Mouse (Mus musculus): ENCODE results near the gene Ube2l6. TPM values are rescaled to one million over a fixed set of nuclear protein-coding genes. Genes with fewer than 3 reads are reported as not detected.

Gene Ube2l6
- total RNA-seq, 2 experiments from 2014 or later = 67.6 to 87.8 TPM

Other genes starting within 250 kb of the Ube2l6 start
- 100 to 1,000 TPM in 1 of 2 experiments, 10 to 100 TPM in 1; 92.4 to 107 TPM for gene Ctnnd1, start 148.1 kb upstream of the Ube2l6 start, total RNA-seq (2021)
- not detected for gene Btbd18, start 139.7 kb upstream of the Ube2l6 start, total RNA-seq (2021)
- gene Selenoh, start 128.1 kb upstream of the Ube2l6 start, total RNA-seq (2021) = 10 to 100 TPM; 31.4 to 32.8 TPM
- gene Gm28635, start 120.8 kb upstream of the Ube2l6 start, total RNA-seq (2021) = 10 to 100 TPM in 1 of 2 experiments, 1 to 10 TPM in 1; 4.3 to 11.7 TPM
- gene Med19, start 120.4 kb upstream of the Ube2l6 start, total RNA-seq (2021) = 10 to 100 TPM; 13.9 to 15.0 TPM
- 100 to 1,000 TPM; 109 to 113 TPM for gene Tmx2, start 119.7 kb upstream of the Ube2l6 start, total RNA-seq (2021)
- gene Zdhhc5, start 83.6 kb upstream of the Ube2l6 start, total RNA-seq (2021) = 10 to 100 TPM; 57.7 to 62.4 TPM
- 1 to 10 TPM; 4.9 to 5.8 TPM for gene Clp1, start 71.5 kb upstream of the Ube2l6 start, total RNA-seq (2021)
- gene Ypel4, start 64.8 kb upstream of the Ube2l6 start, total RNA-seq (2021) = 1 to 10 TPM in 1 of 2 experiments, under 1 TPM in 1; 0.93 to 1.3 TPM
- gene Gm19426, start 55.2 kb upstream of the Ube2l6 start, total RNA-seq (2021) = 1 to 10 TPM; 1.6 to 2.2 TPM
- gene Serping1, start 23.4 kb upstream of the Ube2l6 start, total RNA-seq (2021) = 10 to 100 TPM; 58.8 to 72.1 TPM
- gene Smtnl1, start 23.8 kb downstream of the Ube2l6 start, total RNA-seq (2021) = under 1 TPM in 1 of 2 experiments, not detected in 1; 0.14 TPM
- 100 to 1,000 TPM in 1 of 2 experiments, 10 to 100 TPM in 1; 78.1 to 101 TPM for gene Timm10, start 28.2 kb downstream of the Ube2l6 start, total RNA-seq (2021)
- gene Slc43a1, start 40.0 kb downstream of the Ube2l6 start, total RNA-seq (2021) = 1 to 10 TPM; 2.9 to 3.6 TPM
- gene Rtn4rl2, start 87.9 kb downstream of the Ube2l6 start, total RNA-seq (2021) = 1 to 10 TPM; 4.7 to 4.9 TPM
- gene Slc43a3, start 137.8 kb downstream of the Ube2l6 start, total RNA-seq (2021) = 100 to 1,000 TPM; 101 to 105 TPM
- gene Prg2, start 181.6 kb downstream of the Ube2l6 start, total RNA-seq (2021) = not detected
- gene Prg3, start 189.4 kb downstream of the Ube2l6 start, total RNA-seq (2021) = not detected
- 10 to 100 TPM; 43.7 to 46.1 TPM for gene Ssrp1, start 238.4 kb downstream of the Ube2l6 start, total RNA-seq (2021)
- under 1 TPM; 0.14 to 0.24 TPM for gene P2rx3, start 238.6 kb downstream of the Ube2l6 start, total RNA-seq (2021)
- 10 to 100 TPM; 84.7 to 87.5 TPM for gene Tnks1bp1, start 249.2 kb downstream of the Ube2l6 start, total RNA-seq (2021)

All from heart, postnatal 14 days (tissue).